Mouse (Mus musculus): Measurements from ENCODE around the gene Rnf26.
A peak's percentile ranks its signal among the peaks of the same experiment; 100 is the strongest.

The Rnf26 gene

DNA sequence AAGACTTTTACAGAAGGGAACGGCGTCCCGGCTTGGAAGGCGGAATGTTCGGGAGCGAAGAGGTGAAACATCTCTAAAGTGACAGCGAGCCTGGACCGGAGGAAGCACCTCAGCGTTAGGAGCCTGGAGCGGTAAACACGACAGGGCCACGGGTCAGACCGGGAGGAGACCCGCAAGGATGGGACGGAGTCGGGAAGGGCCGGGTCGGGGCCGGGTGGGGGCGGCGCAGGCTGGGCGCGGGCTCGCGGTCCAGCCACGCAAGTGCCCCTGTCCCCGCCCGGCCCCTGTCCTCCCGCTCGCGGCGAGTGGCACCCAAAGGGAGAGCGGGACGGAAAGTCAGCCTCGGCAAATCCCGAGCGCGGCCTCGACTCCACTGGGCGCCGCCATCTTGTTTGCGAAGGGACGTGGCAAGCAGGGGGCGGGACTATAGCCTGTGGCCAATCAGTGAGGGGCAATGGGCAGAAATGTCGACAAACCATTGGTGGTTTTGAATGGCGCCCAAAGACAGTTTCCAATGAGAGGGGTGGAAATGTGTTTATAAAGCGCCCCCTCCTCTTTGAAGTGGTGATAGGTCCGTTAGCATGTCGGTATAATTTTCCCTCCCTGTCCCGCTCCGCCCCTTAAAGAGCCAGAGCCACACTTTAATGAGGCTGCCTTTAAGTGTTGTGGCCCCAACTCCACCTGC lies at the start of gene Rnf26, which contains the start of gene Gm49380:
Gene Rnf26 (minus strand): TSS at position 413 of the 685 bp plus-strand sequence.
Gene Gm49380 (minus strand): TSS at position 396 of the 685 bp plus-strand sequence.
- DNase-seq (ENCODE audit: low spot score in 2 of 2): peak; percentile 98

DNA sequence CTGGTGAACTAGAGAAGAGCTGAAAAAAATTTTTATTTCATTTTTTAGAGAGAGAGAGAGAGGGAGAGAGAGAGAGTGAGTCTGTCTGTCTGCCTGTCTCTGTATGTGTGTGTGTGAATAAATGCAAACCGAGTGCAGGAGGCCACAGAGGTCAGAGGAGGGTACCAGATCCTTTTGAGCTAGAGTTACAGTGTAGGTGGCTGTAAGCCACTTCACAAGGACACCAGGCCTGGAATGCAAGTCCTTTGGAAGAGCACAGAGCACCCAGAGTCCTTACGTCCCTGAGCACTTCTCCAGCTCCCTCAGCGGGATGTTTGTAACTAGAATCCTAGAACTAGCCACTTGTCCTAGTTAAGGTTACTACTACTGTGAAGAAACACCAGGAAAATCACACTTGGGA lies 46.6 kb upstream of the Rnf26 start:
- no peak for DNase-seq (ENCODE audit: low spot score in 2 of 2)

DNA sequence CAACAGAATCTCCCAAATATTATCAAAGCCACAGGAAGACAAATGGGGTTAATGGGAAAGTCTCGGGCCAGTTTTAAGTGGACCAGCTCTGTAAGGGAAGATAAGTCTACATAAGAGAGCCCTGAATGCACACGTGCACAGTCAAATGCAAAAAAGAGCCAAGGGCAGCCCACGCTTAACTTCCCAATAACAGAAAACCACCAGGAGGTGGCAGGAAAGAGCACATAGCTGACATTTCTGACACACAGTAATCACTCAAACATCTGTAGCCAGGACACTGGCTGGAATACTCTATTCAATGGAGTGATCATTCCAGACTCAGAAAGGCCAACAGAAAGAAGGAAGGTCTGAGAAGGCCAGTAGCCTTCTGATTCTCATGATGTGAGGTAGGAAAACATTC lies 34.0 kb upstream of the Rnf26 start:
- peak in 1 of 2 experiments; percentile 34 for DNase-seq (ENCODE audit: low spot score in 2 of 2)

DNA sequence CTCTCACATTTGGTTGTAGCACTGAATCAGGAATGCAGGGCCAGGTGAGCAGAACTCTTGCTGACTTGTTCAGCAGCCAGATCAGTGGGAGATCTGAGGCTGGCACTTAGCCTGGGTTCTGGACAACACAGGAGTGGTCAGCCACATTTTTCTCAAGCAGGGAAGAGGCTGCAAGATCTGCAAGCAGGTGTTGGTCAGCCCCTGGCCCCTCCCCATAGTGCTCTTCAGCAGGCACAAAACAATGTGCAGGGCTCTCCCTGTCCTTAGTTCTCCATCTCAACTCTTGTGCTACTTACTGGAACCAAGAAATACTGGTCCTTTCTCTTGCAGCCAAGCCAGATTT lies 31.4 kb upstream of the Rnf26 start:
- no peak for DNase-seq (ENCODE audit: low spot score in 2 of 2)

GRCm38 (mm10) chr9:44144023-44144717 lies 30.9 kb upstream of the Rnf26 start:
- DNase-seq (ENCODE audit: low spot score in 2 of 2): no peak

GRCm38 (mm10) chr9:44143421-44143820 lies 30.1 kb upstream of the Rnf26 start:
- DNase-seq (ENCODE audit: low spot score in 2 of 2): no peak

GRCm38 (mm10) chr9:44141951-44142350 lies 28.6 kb upstream of the Rnf26 start:
- DNase-seq (ENCODE audit: low spot score in 2 of 2): no peak

DNA sequence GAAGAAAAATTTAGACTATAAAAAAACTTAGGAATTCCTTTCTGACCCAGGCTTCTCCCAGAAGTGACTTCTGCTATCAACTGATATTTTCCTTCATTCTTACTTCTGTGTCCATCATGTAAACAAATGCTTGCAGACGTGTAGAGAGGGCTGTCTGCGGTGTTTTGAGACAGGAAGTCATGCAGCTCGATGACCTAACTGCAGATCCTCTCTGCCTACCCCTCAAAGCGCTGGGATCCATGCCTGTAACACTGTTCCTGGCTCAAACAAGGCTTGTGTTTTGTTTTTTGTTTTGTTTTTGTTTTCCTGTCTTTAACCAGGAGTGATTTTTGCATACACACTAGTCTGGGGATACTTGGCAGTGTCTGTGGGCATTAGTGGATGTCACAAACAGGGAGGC lies 24.5 kb upstream of the Rnf26 start:
- no peak for DNase-seq (ENCODE audit: low spot score in 2 of 2)

GRCm38 (mm10) chr9:44135731-44136411 lies 22.6 kb upstream of the Rnf26 start:
- DNase-seq (ENCODE audit: low spot score in 2 of 2): no peak

DNA sequence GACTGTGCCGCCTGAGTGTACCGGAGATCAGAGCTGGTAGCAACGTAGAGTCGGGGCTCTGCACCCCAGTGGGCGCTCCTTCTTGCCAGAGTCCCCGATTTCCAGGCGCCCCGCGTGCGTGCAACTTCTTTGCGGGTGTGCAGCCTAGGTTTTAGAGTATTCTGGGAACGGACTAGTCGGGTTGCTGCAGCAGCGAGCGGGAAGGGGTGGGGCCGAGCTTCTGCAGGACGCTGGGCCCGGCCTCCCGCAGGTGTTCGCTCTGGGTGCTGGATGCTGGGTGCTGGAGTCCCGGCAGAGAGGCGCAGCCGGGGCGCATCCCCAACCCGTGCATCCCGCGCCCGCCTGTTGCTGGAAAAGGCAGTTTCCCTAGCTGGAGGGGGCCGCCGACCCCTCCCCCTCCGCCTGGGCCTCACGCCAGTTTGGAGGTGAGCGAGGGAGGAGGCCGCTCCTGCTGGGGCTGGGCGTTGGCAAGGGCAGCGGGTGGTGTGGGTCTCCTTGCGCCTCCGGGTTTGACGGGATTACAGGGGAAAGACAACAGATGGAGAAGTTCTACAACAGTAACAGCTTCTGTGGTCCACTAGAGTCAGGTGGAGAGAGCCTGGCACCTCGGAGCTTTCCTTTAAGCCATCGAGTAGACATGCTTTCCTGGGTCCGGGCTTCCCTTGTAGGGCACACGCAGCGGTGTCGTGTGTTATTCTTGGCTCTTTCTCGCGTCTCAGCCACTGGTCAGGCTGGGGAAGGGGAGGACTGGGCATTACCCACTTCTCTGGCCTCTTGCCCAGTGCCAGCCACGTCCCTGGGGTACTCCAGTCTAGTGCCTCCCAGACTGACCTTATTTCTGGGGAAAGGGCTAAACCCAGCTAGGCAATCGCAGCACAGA lies 21.8 kb upstream of the Rnf26 start:
- peak; percentile 40 to 54 for DNase-seq (ENCODE audit: low spot score in 2 of 2)

GRCm38 (mm10) chr9:44134101-44134850 lies 21.0 kb upstream of the Rnf26 start, which contains the start of gene Mcam:
TSS of gene Mcam (plus strand) at chr9:44134469.
- peak; percentile 56 to 58 for DNase-seq (ENCODE audit: low spot score in 2 of 2)

- no peak for DNase-seq (ENCODE audit: low spot score in 2 of 2)
These were observed 20.0 kb upstream of the Rnf26 start for GRCm38 (mm10) chr9:44133287-44133686.

GRCm38 (mm10) chr9:44132200-44132599 lies 18.9 kb upstream of the Rnf26 start:
- DNase-seq (ENCODE audit: low spot score in 2 of 2): no peak

GRCm38 (mm10) chr9:44131276-44131590 lies 17.9 kb upstream of the Rnf26 start:
- no peak for DNase-seq (ENCODE audit: low spot score in 2 of 2)

DNA sequence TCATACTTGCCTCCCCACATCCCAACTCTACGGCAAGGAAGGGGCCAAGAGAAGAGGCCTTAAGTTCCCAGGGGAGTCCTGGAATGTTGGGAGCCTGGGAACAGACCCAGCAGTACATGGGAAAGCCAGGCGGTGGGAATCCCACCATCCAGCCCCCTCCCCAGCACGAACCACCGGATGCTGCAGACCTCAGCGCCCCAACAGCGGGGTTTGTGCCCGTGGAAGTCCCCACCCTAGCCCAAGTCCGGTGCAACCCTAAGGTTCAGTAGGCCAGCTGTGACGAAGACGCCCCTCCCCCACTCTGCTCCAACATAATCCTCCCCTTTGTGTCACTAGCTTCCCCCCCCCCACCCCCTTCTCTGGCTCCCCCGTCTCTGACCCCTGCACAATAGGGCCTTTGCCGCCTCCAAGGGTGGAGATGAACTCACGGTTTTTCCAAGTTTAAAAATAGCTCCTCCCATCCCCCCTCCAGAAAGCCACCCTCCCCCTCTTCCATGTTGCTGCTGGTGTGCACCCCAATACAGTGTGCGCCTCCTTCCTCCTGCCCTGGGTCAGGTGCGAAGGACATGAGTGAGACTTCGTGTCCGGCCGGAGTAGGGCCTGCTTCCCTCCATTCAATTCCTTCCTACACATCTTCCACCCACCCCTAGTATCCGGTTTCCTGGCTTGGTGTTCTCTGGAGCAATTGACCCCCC lies 17.4 kb upstream of the Rnf26 start:
- DNase-seq (ENCODE audit: low spot score in 2 of 2): peak; percentile 56 to 65

DNA sequence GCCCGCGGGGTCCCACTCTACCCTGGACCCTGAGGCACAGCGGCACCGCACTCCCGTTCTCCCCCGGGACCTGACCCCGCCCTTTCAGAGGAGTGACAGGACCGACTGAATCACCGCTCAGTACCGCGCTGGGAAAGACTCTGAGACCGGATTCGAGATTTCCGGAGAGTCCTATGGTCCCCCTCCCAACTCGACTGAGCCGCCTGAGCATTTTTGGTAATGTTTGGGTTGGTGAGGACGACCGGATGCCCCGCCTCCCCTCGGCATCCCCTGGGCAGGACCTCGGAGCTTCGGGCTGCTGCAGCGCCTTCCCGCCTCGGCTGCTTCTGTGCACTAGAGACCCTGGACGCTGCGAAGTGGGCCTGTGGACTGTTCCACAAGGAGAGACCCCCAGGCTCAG lies 16.7 kb upstream of the Rnf26 start:
- DNase-seq (ENCODE audit: low spot score in 2 of 2): peak; percentile 90 to 94

DNA sequence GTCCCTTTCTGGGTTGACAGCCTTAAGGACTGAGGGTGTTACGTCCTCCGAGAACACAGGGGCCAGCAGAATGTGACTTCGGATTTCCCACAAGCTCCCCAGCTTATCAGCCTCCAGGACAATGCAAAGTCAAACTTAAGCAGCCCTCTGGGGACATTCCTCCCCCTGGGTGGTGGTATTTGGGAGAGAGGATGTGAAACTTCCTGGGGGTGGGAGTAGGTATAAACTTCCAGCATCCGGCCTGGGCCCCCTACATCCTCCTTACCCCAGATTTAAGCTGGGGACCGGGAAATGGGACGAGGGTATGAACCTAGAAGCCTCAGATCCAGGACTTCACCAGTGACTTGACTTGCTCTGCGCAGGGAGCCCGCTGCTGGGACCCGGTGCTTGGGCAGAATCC lies 16.3 kb upstream of the Rnf26 start:
- DNase-seq (ENCODE audit: low spot score in 2 of 2): no peak

DNA sequence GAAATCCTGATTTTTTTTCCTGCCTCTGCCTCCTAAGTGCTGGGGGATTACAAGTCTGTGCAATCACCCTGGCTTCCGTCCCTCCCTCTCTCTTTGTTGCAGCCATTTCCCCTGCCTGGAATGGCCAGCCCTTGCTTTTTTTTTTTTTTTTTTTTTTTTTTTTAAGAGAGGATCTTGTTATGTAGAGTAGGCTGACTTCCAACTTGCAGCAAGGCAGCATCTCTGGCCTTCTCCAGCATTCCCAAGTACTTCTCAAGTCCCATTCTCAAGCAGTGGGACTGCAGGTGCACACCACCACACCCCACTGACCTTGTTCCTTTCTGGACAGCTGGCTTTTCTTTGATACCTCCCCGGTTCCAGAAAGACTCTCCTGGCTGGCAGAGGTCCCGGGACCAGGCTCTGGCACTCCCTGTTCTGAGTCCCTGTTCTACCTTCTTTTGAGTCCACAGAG lies 14.1 kb upstream of the Rnf26 start:
- DNase-seq (ENCODE audit: low spot score in 2 of 2): peak in 1 of 2 experiments; percentile 50

DNA sequence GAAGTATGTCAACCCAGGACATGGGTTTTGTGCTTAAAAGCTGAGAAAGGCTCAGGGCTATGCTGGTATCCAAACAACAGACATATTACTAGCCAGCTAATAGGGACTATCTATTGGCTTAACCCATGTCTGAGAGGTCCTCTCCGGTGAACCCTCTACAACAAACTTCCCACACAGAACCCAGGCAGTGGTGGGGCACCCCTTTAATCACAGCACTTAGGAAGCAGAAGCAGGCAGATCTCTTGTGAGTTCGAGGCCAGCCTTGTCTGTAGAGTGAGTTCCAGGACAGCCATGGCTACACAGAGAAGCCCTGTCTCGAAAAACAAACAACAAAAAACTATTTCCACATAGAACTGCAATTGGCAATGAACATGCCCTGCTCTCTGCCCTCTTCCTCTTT lies 13.4 kb upstream of the Rnf26 start:
- no peak for DNase-seq (ENCODE audit: low spot score in 2 of 2)
